Mouse (Mus musculus) spleen, adult 2 months (tissue): Measurements from ENCODE around the gene Rnf227. TPM values are rescaled to one million over a fixed set of nuclear protein-coding genes. Genes with fewer than 3 reads are reported as not detected.
"Not testable (repeated sequence)": the region's sequence is repeated elsewhere in the genome, so short reads cannot be mapped to it uniquely, and the experiment has no call there.

Experiments used
- DNase-seq, 2 experiments: peaks; one replicate each; pipeline versions ENCODE4 v3.0.0 to v3.0.0-alpha.2; 2012 to 2021; ENCODE audit warnings: low spot score in 2 of 2, low read depth in 1 of 2
- H3K27ac ChIP-seq: fragments of 200-500 bp; 2 replicates; pipeline ENCODE4 v1.5.1; 2012; ENCODE audit warnings: low read length, inconsistent platforms; ENCODE audit not compliant: insufficient read depth
- H3K27me3 ChIP-seq: fragments of 200-500 bp; 2 replicates; pipeline ENCODE4 v1.6.1; 2012; ENCODE audit warnings: mild to moderate bottlenecking, moderate library complexity, low read length, inconsistent platforms; ENCODE audit not compliant: control insufficient read depth, insufficient read depth
- H3K36me3 ChIP-seq: fragments of 200-500 bp; 2 replicates; pipeline ENCODE4 v1.6.1; 2012; ENCODE audit warnings: mild to moderate bottlenecking, low read length, inconsistent platforms; ENCODE audit not compliant: control insufficient read depth, insufficient read depth
- H3K4me1 ChIP-seq: fragments of 200-500 bp; 2 replicates; pipeline ENCODE4 v1.6.1; 2011; ENCODE audit warnings: inconsistent platforms; ENCODE audit not compliant: control insufficient read depth, insufficient read depth, insufficient read length
- H3K4me3 ChIP-seq: fragments of 200-500 bp; 2 replicates; pipeline ENCODE4 v1.5.1; 2011; ENCODE audit warnings: mild to moderate bottlenecking, inconsistent platforms; ENCODE audit not compliant: insufficient read depth, insufficient read length; ENCODE audit errors: extremely low read depth
- CTCF ChIP-seq: fragments of 200-500 bp; IDR thresholded peaks from 2 replicates; pipeline ENCODE4 v1.5.1; 2011; ENCODE audit warnings: mild to moderate bottlenecking, inconsistent platforms; ENCODE audit not compliant: insufficient read depth, insufficient read length, insufficient replicate concordance; ENCODE audit errors: extremely low read depth
- POLR2A ChIP-seq: fragments of 200-500 bp; IDR thresholded peaks from 2 replicates; pipeline ENCODE4 v1.6.1; 2011; ENCODE audit warnings: low read depth, low read length, inconsistent platforms
- WGBS: fragments of 180-500 bp; shearing (Covaris S2); methylation state at CpG from one replicate; pipeline ENCODE4 v1.1.7; 2018; 5-methylcytosine and 5-hydroxymethylcytosine counted together
- polyA plus RNA-seq: library from polyadenylated mRNA; depleted of rRNA; stranded (reverse); fragments of >200 nt; gene quantifications from 2 replicates; pipeline ENCODE4 v1.2.3, GENCODE M21; 2012

Gene Rnf227
- polyA plus RNA-seq, 1 experiment = 0.47 TPM

GRCm38 (mm10) chr11:69306039-69306438 is 34.2 kb upstream of the Rnf227 start:
- no peak for DNase-seq
- WGBS = 90% methylated on average over 2 of the region's 2 CpGs
- no peak overlapping the region for H3K4me3 ChIP-seq
- TF ChIP-seq POLR2A (no peak), CTCF (no peak)
- no peak overlapping the region for H3K27ac ChIP-seq
- H3K4me1 ChIP-seq = no peaks in the 10 kb centered on the region; the same call in 1 of the 2 replicates
- H3K27me3 ChIP-seq = no peaks in the 10 kb centered on the region
- H3K36me3 ChIP-seq = peaks cover 16% of the 10 kb centered on the region

GRCm38 (mm10) chr11:69311266-69311665 is 29.0 kb upstream of the Rnf227 start:
- no peak for DNase-seq
- 95% methylated on average over 7 of the region's 7 CpGs for WGBS
- H3K27me3 ChIP-seq = no peaks in the 10 kb centered on the region
- no peaks in the 10 kb centered on the region for H3K4me1 ChIP-seq
- peaks cover 13% of the 10 kb centered on the region for H3K36me3 ChIP-seq
- no peak overlapping the region for H3K27ac ChIP-seq
- TF ChIP-seq CTCF = no peak
- no peak for TF ChIP-seq POLR2A
- no peak overlapping the region for H3K4me3 ChIP-seq

GRCm38 (mm10) chr11:69316361-69316760 is 23.9 kb upstream of the Rnf227 start:
- 96% methylated on average over 6 of the region's 6 CpGs for WGBS
- DNase-seq = no peak
- TF ChIP-seq CTCF (no peak), POLR2A (no peak)
- Histone ChIP-seq H3K4me1 (no peaks in the 10 kb centered on the region), H3K27me3 (no peaks in the 10 kb centered on the region), H3K27ac (no peak overlapping the region), H3K36me3 (peaks cover 1% of the 10 kb centered on the region; the same call in 1 of the 2 replicates), H3K4me3 (no peak overlapping the region)

- H3K27me3 ChIP-seq, H3K4me3 ChIP-seq, DNase-seq, H3K27ac ChIP-seq, H3K36me3 ChIP-seq, H3K4me1 ChIP-seq: not testable (repeated sequence)
- WGBS = 87% methylated on average over 3 of the region's 3 CpGs
These were observed 22.3 kb upstream of the Rnf227 start for GRCm38 (mm10) chr11:69318000-69318399.

- Histone ChIP-seq H3K36me3 (peaks cover 1% of the 10 kb centered on the region; the same call in 1 of the 2 replicates), H3K4me1 (peaks cover 14% of the 10 kb centered on the region), H3K27me3 (peaks cover 4% of the 10 kb centered on the region; the same call in 1 of the 2 replicates), H3K4me3 (no peak overlapping the region), H3K27ac (no peak overlapping the region)
- no peak for DNase-seq
- TF ChIP-seq POLR2A = no peak
- no peak for TF ChIP-seq CTCF
- 97% methylated on average over 6 of the region's 6 CpGs for WGBS
These were observed 18.7 kb upstream of the Rnf227 start for GRCm38 (mm10) chr11:69321580-69321979.

- peaks cover 7% of the 10 kb centered on the region for H3K27me3 ChIP-seq
- H3K27ac ChIP-seq = no peak overlapping the region
- H3K36me3 ChIP-seq = peaks cover 1% of the 10 kb centered on the region; the same call in 1 of the 2 replicates
- no peak for DNase-seq
- no peak for TF ChIP-seq CTCF
- TF ChIP-seq POLR2A = no peak
- H3K4me1 ChIP-seq = peaks cover 14% of the 10 kb centered on the region
- WGBS = 57% methylated on average over 6 of the region's 6 CpGs
- H3K4me3 ChIP-seq = no peak overlapping the region
These were observed 18.3 kb upstream of the Rnf227 start for GRCm38 (mm10) chr11:69322010-69322409.

GRCm38 (mm10) chr11:69322693-69323471 is 17.4 kb upstream of the Rnf227 start:
- TF ChIP-seq POLR2A (no peak), CTCF (no peak)
- no peak for DNase-seq
- Histone ChIP-seq H3K27ac (peak overlapping the region; percentile 64; the same call in 1 of the 2 replicates), H3K4me3 (peak overlapping the region; percentile 66; the same call in 1 of the 2 replicates), H3K4me1 (peaks cover 14% of the 10 kb centered on the region), H3K36me3 (no peaks in the 10 kb centered on the region), H3K27me3 (peaks cover 7% of the 10 kb centered on the region)
- WGBS = 14% methylated on average over 18 of the region's 18 CpGs
